Mouse (Mus musculus) limb, embryonic 13.5 days (tissue): Measurements from ENCODE around the gene BC037034. TPM values are rescaled to one million over a fixed set of nuclear protein-coding genes. Genes with fewer than 3 reads are reported as not detected.

Source experiments
- ATAC-seq: fragments of 200-750 bp; cut with Nextera tagmentation; 2 replicates; pipeline ENCODE4 v1.8.0; 2017; ENCODE audit warnings: low read depth, moderate number of reproducible peaks, moderate TSS enrichment; ENCODE audit not compliant: low FRiP score
- H3K27ac ChIP-seq: fragments of 300-500 bp; sonication (generic); 2 replicates; pipeline ENCODE4 v1.5.1; 2015; ENCODE audit warnings: inconsistent platforms, mild to moderate bottlenecking, moderate library complexity
- H3K27me3 ChIP-seq: fragments of 300-500 bp; sonication (generic); 2 replicates; pipeline ENCODE4 v1.6.1; 2015; ENCODE audit warnings: mild to moderate bottlenecking, inconsistent platforms
- H3K36me3 ChIP-seq: fragments of 300-500 bp; sonication (generic); 2 replicates; pipeline ENCODE4 v1.6.1; 2015; ENCODE audit warnings: inconsistent platforms, mild to moderate bottlenecking, moderate library complexity
- H3K4me1 ChIP-seq: fragments of 300-500 bp; sonication (generic); 2 replicates; pipeline ENCODE4 v1.6.1; 2015; ENCODE audit warnings: inconsistent platforms
- H3K4me2 ChIP-seq: fragments of 300-500 bp; sonication (generic); replicated peaks from 2 replicates; pipeline ENCODE4 v1.6.1; 2015; ENCODE audit warnings: inconsistent platforms, mild to moderate bottlenecking, moderate library complexity
- H3K4me3 ChIP-seq: fragments of 300-500 bp; sonication (generic); 2 replicates; pipeline ENCODE4 v1.5.1; 2015; ENCODE audit warnings: moderate library complexity, mild to moderate bottlenecking, inconsistent platforms
- H3K9ac ChIP-seq: fragments of 300-500 bp; sonication (generic); 2 replicates; pipeline ENCODE4 v1.6.1; 2015; ENCODE audit warnings: mild to moderate bottlenecking, inconsistent platforms
- H3K9me3 ChIP-seq: fragments of 300-500 bp; sonication (generic); 2 replicates; pipeline ENCODE4 v1.6.1; 2016; ENCODE audit warnings: inconsistent platforms
- WGBS: fragments of 180-500 bp; shearing (Covaris S2); methylation state at CpG from one replicate; pipeline ENCODE4 v1.1.7; 2015; 5-methylcytosine and 5-hydroxymethylcytosine counted together
- polyA plus RNA-seq: library from polyadenylated mRNA; unstranded; fragments of >200 nt; fragmentation: Nextera tagmentation; extraction: Ambion mirVana; gene quantifications from 2 replicates; pipeline ENCODE4 v1.2.1, GENCODE M21; 2015

BC037034 gene
- polyA plus RNA-seq, 1 experiment from 2014 or later: 5.2 TPM

DNA sequence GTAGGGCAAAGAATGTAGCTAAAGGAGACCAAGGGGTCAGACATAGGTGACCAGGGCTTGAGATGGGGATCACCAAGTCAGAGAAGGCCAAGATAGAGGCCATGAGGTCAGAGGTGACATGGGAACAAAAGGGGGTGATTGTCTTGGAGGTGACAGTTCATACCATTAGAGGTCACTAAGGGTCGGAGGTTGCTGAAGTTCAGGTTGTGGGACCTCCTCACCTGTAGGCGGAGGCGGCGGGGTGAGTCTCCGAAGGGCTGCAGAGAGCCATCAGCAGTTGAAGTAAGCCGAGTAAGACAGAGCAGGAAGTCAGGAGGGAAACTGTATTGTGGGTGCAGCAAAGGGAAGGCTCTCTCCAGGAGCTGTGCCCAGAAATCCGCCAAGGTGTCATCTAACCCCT is 14.2 kb upstream of the BC037034 start:
- H3K36me3 ChIP-seq: peaks cover 42% of the 10 kb centered on the region
- peak overlapping the region; percentile 92 for H3K4me2 ChIP-seq
- 84% methylated on average over 7 of the region's 7 CpGs for whole genome bisulfite sequencing
- H3K27me3 ChIP-seq: peaks cover 4% of the 10 kb centered on the region; the same call in 1 of the 2 replicates
- peaks cover 6% of the 10 kb centered on the region; the same call in 1 of the 2 replicates for H3K9me3 ChIP-seq
- H3K4me3 ChIP-seq: peak overlapping the region; percentile 78
- no peak for ATAC-seq
- H3K27ac ChIP-seq: no peak overlapping the region
- no peak overlapping the region for H3K9ac ChIP-seq
- peaks cover 48% of the 10 kb centered on the region for H3K4me1 ChIP-seq

DNA sequence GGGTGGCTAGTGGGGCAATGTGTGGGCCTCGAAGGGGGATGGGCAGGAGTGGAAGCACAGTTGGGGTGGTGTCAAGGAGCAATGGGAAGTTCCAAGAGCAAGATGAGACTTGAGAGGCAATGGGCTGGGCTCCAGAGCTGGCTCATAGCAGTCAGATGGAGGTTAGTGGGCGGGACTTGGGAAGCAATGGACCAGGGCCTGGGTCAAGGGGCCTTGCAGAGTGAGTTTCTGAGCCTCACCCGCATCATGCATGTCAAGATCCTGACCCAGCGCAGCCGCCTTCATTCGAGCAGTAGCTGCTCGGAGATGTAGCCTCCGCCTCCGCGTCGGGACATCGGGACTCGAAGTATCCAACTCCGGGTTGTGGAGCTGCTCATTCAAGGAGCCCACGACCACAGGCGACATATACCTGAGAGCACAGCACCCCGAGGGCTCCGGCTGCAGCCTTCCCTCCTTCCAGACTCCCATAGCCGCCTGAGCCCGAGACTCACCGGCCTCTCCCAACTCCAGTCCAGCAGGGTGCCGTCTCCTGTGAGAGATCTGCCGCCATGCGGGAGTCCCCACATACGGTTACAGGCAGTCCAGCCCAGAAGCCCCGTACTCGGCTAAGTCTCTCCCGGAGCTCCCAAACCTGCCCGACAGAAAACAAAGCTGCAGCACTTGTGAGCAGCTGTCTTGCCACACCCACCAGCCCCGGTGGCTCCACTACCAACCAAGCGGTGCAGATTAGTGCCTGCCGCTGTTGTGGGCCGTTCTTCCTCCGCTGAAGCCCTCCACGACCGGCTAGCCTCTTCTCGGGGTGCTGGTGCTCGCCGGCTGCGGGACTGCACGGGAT is 11.6 kb upstream of the BC037034 start:
- Histone ChIP-seq H3K36me3 (peaks cover 42% of the 10 kb centered on the region), H3K4me1 (peaks cover 67% of the 10 kb centered on the region), H3K27ac (no peak overlapping the region)

DNA sequence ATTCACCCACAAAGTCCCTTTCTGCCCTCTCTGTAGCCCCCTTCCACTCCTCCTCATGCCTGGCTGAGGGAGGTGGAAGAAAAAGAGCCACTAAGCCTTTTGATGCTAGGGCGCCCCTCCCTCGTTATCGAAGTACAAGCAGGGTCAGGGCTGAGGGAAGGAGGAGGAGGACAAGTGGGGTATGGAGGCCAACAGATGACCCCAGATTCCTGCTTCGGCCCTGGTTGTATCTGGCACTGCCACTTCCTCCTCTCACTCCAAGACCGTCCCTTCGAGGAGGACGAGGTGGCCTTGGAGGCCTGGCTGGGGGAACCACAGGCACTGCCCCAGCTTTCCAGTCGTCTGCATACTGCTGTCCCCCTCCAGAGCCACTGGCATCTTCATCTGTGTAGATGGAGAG is 10.4 kb upstream of the BC037034 start:
- peaks cover 66% of the 10 kb centered on the region for H3K4me1 ChIP-seq
- no peak for ATAC-seq
- H3K4me3 ChIP-seq: no peak overlapping the region
- H3K9ac ChIP-seq: no peak overlapping the region
- 0 out of 2 replicates have a peak, but pooled peaks cover 5% of the 10 kb centered on the region for H3K27me3 ChIP-seq
- H3K27ac ChIP-seq: no peak overlapping the region
- peaks cover 42% of the 10 kb centered on the region for H3K36me3 ChIP-seq
- WGBS: 79% methylated on average over 8 of the region's 8 CpGs
- no peak overlapping the region for H3K4me2 ChIP-seq
- H3K9me3 ChIP-seq: no peaks in the 10 kb centered on the region

More for the DNA sequence above, 11.6 kb upstream of the BC037034 start:
- WGBS: 33% methylated on average over 41 of the region's 41 CpGs
- H3K4me3 ChIP-seq: peak overlapping the region; percentile 19
- H3K9ac ChIP-seq: peak overlapping the region; percentile 62
- ATAC-seq: no peak
- H3K4me2 ChIP-seq: peak overlapping the region; percentile 48
- H3K27me3 ChIP-seq: 0 out of 2 replicates have a peak, but pooled peaks cover 5% of the 10 kb centered on the region
- H3K9me3 ChIP-seq: no peaks in the 10 kb centered on the region

DNA sequence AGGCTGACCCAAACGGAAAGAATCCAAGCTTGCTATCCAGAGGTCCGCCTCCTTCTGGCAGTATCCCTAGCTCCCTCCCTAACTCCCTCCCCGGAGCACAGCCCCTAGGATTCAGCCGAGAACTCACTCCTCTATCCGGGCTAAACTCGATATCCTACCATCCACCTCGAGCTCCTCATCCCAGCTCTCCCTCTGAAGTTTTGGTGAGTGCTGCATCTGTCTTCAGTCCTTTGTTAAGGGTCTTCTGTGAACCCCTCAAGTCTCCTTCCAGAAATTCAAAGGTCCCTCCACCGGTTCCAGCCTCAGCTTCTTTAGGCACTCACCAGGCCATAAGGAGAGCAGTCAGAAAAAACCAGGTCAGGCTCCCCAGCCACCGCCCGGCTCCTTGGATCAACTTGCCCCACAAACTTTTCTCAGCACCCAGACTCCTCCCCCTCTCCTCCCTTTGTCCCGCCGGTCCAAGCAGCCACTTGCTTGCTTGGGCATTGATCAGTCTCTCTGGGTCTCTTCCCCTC is 8.6 kb upstream of the BC037034 start, which contains the start of gene Gal3st4:
Gene Gal3st4 (minus strand): TSS at position 432 of the 515 bp plus-strand sequence.
- Histone ChIP-seq H3K4me1 (peaks cover 50% of the 10 kb centered on the region), H3K27me3 (0 out of 2 replicates have a peak, but pooled peaks cover 5% of the 10 kb centered on the region), H3K36me3 (peaks cover 33% of the 10 kb centered on the region), H3K4me3 (peak within 1 kb of the TSS; percentile 35), H3K4me2 (peak within 1 kb of the TSS; percentile 56), H3K9ac (peak within 1 kb of the TSS; percentile 60), H3K9me3 (no peaks in the 10 kb centered on the region), H3K27ac (peak within 1 kb of the TSS; percentile 66; the same call in 1 of the 2 replicates)
- WGBS: under 1% methylated on average over 12 of the region's 12 CpGs
- peak; percentile 60 for ATAC-seq

DNA sequence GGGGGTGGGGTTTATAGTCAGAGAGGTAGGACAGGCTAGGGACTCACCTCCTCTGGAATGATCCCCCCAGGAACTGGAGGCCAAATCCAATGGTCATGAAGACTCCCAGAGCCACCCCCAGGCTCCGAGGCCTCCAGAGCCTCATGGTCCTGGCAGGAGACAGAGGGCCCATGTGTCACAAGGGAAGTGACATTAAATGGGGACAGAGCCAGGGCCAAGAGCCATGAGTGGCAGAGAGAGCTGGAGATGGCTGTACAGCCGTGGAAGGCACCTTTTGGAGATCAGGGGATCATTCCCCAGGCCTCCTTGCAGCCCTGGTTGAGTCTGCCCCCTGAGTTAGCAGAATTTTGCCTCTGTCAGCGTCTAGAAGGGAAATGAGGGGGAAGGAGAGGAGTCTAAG is 7.4 kb upstream of the BC037034 start:
- Histone ChIP-seq H3K9me3 (no peaks in the 10 kb centered on the region), H3K9ac (peak overlapping the region; percentile 19; the same call in 1 of the 2 replicates), H3K4me2 (0 out of 2 replicates have a peak overlapping the region, but pooled peaks have one; percentile 56), H3K4me1 (peaks cover 40% of the 10 kb centered on the region), H3K27me3 (0 out of 2 replicates have a peak, but pooled peaks cover 5% of the 10 kb centered on the region), H3K36me3 (peaks cover 25% of the 10 kb centered on the region), H3K4me3 (no peak overlapping the region), H3K27ac (no peak overlapping the region)
- no peak for ATAC-seq
- WGBS: 57% methylated on average over 3 of the region's 3 CpGs

DNA sequence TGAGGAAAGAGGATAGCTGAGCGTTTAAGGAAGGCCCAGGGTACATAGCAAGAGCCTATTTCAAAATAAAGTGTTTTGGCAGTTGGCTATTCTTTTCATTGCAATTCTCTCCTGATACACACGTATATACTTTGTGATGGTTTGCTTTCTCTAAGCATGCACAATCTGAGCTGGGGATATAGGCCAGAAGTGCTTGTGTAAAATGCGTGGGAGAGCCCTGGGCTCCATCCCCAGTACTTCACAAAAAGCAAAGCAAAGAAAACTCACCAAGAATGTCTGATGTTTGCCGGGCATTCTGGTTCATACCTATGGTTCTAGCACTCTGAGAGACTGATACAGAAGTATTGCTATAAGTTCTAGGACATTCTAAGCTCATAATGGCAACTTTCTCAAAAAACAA is 5.1 kb upstream of the BC037034 start:
- Histone ChIP-seq H3K4me3 (no peak overlapping the region), H3K27me3 (0 out of 2 replicates have a peak, but pooled peaks cover 5% of the 10 kb centered on the region), H3K4me1 (peaks cover 30% of the 10 kb centered on the region), H3K27ac (no peak overlapping the region), H3K9me3 (no peaks in the 10 kb centered on the region), H3K36me3 (peaks cover 15% of the 10 kb centered on the region), H3K4me2 (no peak overlapping the region), H3K9ac (no peak overlapping the region)
- 82% methylated on average over 4 of the region's 4 CpGs for WGBS
- no peak for ATAC-seq

DNA sequence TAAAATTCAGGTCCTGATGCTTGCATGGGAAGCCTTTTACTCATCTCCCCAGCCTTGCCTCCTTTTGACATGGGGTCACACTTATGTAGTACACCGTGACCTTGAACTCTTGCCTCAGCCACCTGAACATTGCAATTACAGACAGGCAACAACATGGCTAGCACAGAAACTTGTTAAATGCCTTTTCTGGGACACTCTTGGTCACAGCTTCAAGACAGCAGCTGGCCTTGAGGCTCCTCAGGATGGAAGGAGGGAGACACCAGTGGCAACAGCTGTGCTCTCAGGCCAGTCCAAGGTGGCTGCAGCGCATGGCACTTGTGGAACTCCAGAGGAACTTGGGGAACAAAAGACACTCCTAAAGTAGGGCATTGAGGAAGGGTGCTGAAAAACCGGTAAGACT is 3.3 kb upstream of the BC037034 start:
- no peak for ATAC-seq
- 88% methylated on average over 3 of the region's 3 CpGs for WGBS
- H3K4me2 ChIP-seq: no peak overlapping the region
- H3K27me3 ChIP-seq: 0 out of 2 replicates have a peak, but pooled peaks cover 5% of the 10 kb centered on the region
- no peak overlapping the region for H3K4me3 ChIP-seq
- no peak overlapping the region for H3K27ac ChIP-seq
- peaks cover 26% of the 10 kb centered on the region for H3K4me1 ChIP-seq
- peaks cover 16% of the 10 kb centered on the region for H3K36me3 ChIP-seq
- no peaks in the 10 kb centered on the region for H3K9me3 ChIP-seq
- no peak overlapping the region for H3K9ac ChIP-seq

DNA sequence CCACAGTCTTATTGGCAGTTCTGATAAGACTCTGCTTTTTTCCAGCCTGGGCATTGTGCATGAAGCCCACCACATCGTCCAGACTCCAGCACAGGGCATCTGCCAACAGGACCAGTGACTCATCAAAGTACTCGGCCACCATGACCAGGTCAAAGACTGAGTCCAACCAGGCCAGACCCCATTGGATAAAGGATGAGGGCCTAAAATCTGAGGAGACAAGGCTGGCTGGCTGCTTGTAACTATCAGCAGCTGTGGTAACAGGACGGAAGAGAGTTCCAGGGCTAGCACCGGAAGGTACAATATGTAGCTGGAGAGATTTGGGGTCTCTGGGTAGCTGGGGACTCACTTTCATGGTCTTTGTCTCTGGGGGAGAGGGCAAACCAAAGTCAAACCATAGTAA is 1.9 kb upstream of the BC037034 start:
- Histone ChIP-seq H3K9ac (no peak overlapping the region), H3K4me3 (no peak overlapping the region), H3K27me3 (no peaks in the 10 kb centered on the region), H3K36me3 (peaks cover 30% of the 10 kb centered on the region), H3K4me1 (peaks cover 19% of the 10 kb centered on the region), H3K27ac (no peak overlapping the region), H3K9me3 (no peaks in the 10 kb centered on the region), H3K4me2 (no peak overlapping the region)
- 95% methylated on average over 4 of the region's 4 CpGs for WGBS
- no peak for ATAC-seq

DNA sequence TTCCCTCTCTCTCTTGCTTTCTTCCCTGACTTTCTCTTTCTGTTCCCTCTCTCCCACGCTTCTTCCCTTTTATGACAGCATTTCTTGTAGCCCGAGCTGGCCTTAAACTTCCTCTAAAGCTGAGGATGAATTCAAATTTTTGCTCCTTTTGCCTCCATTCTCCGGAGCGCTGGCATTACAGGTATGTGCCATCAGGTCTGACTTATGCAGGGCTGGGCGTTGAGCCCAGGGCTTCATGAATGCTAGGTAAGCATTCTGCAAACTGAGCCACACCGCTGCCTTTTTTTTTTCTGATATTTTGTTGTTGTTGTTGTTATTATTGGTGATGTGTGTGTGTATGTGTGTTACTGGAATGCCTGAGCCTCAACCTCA is 360 bp upstream of the BC037034 start:
- WGBS: 12% methylated on average over 6 of the region's 6 CpGs
- Histone ChIP-seq H3K27ac (0 out of 2 replicates have a peak overlapping the region, but pooled peaks have one; percentile 28), H3K9me3 (no peaks in the 10 kb centered on the region), H3K4me2 (peak overlapping the region; percentile 95), H3K27me3 (no peaks in the 10 kb centered on the region), H3K9ac (peak overlapping the region; percentile 98), H3K4me1 (peaks cover 19% of the 10 kb centered on the region), H3K36me3 (peaks cover 45% of the 10 kb centered on the region), H3K4me3 (peak overlapping the region; percentile 90)
- ATAC-seq: no peak

DNA sequence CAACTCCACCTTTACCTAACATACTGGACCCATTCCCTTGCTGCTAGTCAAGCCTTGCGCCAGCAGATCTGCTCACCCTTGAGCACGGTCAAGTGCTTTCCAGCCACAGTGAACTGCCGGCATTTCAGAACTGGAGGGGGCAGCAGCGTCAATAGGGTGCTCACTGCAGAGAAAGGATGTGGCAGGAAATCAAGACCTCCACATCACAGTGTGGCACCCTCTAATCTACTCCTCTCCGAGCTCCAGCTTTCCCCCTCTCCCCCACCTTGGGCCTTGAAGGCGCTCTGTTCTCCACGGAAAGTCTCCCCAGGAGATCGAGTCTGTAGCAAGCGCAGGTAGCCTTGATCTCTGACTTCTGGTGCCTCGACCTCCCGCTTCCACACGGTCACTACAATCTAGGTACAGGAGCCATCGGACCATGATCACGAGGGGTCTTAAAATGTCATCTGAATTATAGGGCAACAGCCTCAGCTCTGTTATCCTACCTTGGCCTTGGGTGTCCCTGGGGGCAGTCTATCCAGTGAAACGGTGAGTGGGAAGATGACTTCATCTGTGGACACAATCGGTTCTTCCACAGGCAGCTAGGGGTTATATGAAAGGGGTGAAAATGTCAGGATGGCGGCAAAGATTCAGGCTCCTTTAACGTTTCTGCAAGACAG is 1.1 kb downstream of the BC037034 start:
- Histone ChIP-seq H3K4me2 (peak overlapping the region; percentile 95), H3K27ac (no peak overlapping the region), H3K9me3 (no peaks in the 10 kb centered on the region), H3K27me3 (no peaks in the 10 kb centered on the region), H3K4me3 (peak overlapping the region; percentile 90), H3K9ac (peak overlapping the region; percentile 98), H3K4me1 (peaks cover 19% of the 10 kb centered on the region), H3K36me3 (peaks cover 60% of the 10 kb centered on the region)
- WGBS: 70% methylated on average over 18 of the region's 18 CpGs
- ATAC-seq: no peak

DNA sequence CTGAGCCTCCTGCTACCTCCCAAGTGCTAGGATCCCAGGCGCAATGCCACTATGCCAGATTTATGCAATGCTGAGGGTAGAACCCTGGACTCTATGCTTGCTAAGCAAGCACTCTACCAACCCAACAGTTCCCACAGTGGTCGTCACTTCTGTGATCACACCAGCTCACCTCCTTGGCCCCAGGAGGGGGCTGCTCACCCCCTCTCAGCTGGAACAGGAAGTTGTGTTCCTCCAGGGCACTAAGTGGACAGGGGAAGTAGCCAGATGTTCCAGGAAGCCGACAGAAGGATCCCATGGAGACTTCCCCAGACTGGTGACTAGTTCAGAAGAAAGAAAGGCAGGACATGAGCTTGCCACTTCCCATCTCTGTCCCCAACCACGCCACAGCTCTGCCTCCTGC is 1.8 kb downstream of the BC037034 start:
- Histone ChIP-seq H3K9me3 (no peaks in the 10 kb centered on the region), H3K36me3 (peaks cover 64% of the 10 kb centered on the region), H3K27me3 (no peaks in the 10 kb centered on the region), H3K9ac (0 out of 2 replicates have a peak overlapping the region, but pooled peaks have one; percentile 98), H3K27ac (no peak overlapping the region), H3K4me3 (peak overlapping the region; percentile 90; the same call in 1 of the 2 replicates), H3K4me1 (peaks cover 19% of the 10 kb centered on the region), H3K4me2 (peak overlapping the region; percentile 95)
- 71% methylated on average over 4 of the region's 4 CpGs for WGBS
- no peak for ATAC-seq

DNA sequence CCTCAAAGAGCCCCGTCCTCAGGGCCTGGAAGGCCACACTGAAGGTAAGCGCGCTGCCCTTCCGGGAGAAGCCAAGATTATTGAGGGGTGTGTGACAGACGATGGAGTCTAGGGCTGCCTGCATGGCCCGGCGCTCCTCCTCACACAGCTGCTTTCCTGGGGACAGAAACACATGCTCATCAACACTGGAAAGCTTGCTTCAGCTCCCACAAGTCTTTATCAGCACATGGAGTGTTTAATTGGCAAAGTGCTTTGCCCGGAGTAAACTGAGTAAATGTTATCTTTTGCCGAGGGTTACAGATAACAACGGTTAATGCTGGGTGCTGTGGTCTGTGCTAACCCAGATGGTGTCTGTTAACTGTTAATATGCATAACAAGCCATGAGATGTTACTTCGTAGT is 3.0 kb downstream of the BC037034 start:
- ATAC-seq: no peak
- Histone ChIP-seq H3K9ac (no peak overlapping the region), H3K4me3 (no peak overlapping the region), H3K36me3 (peaks cover 56% of the 10 kb centered on the region), H3K4me2 (no peak overlapping the region), H3K4me1 (peaks cover 25% of the 10 kb centered on the region), H3K27ac (no peak overlapping the region), H3K9me3 (no peaks in the 10 kb centered on the region), H3K27me3 (no peaks in the 10 kb centered on the region)
- WGBS: 91% methylated on average over 11 of the region's 11 CpGs
